Mouse (Mus musculus) midbrain, embryonic 12.5 days (tissue): ENCODE data around the gene Abtb2. TPM values are rescaled to one million over a fixed set of nuclear protein-coding genes. Genes with fewer than 3 reads are reported as not detected.
"Not testable (repeated sequence)": the region's sequence is repeated elsewhere in the genome, so short reads cannot be mapped to it uniquely, and the experiment has no call there.

Experiments
- ATAC-seq: fragments of 200-750 bp; cut with Nextera tagmentation; 2 replicates; pipeline ENCODE4 v1.8.0; 2017; ENCODE audit warnings: low read depth, moderate TSS enrichment, moderate library complexity; ENCODE audit not compliant: low FRiP score
- H3K27ac ChIP-seq: fragments of 300-500 bp; sonication (generic); replicated peaks from 2 replicates; pipeline ENCODE4 v1.5.1; 2016; ENCODE audit warnings: mild to moderate bottlenecking
- H3K27me3 ChIP-seq: fragments of 300-500 bp; sonication (generic); 2 replicates; pipeline ENCODE4 v1.6.1; 2016; ENCODE audit warnings: mild to moderate bottlenecking
- H3K36me3 ChIP-seq: fragments of 300-500 bp; sonication (generic); 2 replicates; pipeline ENCODE4 v1.6.1; 2016
- H3K4me1 ChIP-seq: fragments of 300-500 bp; sonication (generic); 2 replicates; pipeline ENCODE4 v1.6.1; 2016
- H3K4me2 ChIP-seq: fragments of 300-500 bp; sonication (generic); replicated peaks from 2 replicates; pipeline ENCODE4 v1.6.1; 2016; ENCODE audit warnings: mild to moderate bottlenecking, moderate library complexity
- H3K4me3 ChIP-seq: fragments of 300-500 bp; sonication (generic); 2 replicates; pipeline ENCODE4 v1.5.1; 2016; ENCODE audit warnings: mild to moderate bottlenecking
- H3K9ac ChIP-seq: fragments of 300-500 bp; sonication (generic); replicated peaks from 2 replicates; pipeline ENCODE4 v1.6.1; 2016; ENCODE audit warnings: mild to moderate bottlenecking, moderate library complexity
- H3K9me3 ChIP-seq: fragments of 300-500 bp; sonication (generic); 2 replicates; pipeline ENCODE4 v1.6.1; 2016; ENCODE audit warnings: mild to moderate bottlenecking
- WGBS: fragments of 180-500 bp; shearing (Covaris S2); methylation state at CpG from one replicate; pipeline ENCODE4 v1.1.7; 2016; 5-methylcytosine and 5-hydroxymethylcytosine counted together
- polyA plus RNA-seq: library from polyadenylated mRNA; unstranded; fragments of >200 nt; fragmentation: Nextera tagmentation; extraction: Ambion mirVana; gene quantifications from 2 replicates; pipeline ENCODE4 v1.2.1, GENCODE M21; 2016

The Abtb2 gene
- polyA plus RNA-seq = 20.4 and 20.7 TPM in 2 replicates

DNA sequence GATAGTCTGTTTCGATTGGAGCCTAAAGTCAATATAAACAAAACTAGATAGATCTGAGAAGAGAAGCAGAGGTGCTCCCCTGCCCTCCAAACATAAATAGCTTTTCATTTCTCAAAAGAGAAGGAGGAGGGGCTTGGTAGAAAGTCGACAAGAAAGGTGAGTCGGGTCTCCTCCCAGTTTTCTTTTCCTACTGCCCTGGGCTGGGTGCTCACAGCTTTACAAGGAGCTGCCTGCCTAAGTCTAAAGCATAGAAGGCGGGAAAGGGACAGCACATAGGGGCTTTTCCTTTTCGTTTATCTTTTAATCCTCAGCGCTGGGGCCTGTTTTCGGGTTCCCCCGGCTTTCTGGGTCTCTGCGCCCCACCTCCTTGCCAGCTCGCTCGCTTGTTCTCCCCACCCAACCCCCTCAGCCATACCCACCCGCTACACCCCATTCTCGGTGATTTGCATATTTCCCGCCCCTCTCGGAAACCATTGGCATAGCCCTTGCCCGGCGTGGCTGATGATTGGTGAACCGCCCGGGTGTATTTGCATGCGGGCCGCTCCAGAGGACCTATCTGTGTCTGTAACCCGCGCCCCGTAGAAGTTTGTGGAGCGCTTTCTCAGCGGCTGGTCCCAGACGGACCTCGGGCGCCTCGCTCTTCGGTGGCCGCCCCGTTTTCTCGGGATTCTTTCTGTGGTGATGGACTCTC, at the start of gene Abtb2:
Gene Abtb2, plus strand, starts transcription at position 579 of the 691 bp plus-strand sequence.
- Histone ChIP-seq H3K27ac (peak within 1 kb of the TSS; percentile 85), H3K4me1 (peaks cover 52% of the 10 kb centered on the region), H3K27me3 (peaks cover 18% of the 10 kb centered on the region), H3K9me3 (no peaks in the 10 kb centered on the region), H3K4me2 (peak within 1 kb of the TSS; percentile 95), H3K4me3 (peak within 1 kb of the TSS; percentile 72), H3K36me3 (no peaks in the 10 kb centered on the region), H3K9ac (peak within 1 kb of the TSS; percentile 80)
- under 1% methylated on average over 34 of the region's 34 CpGs for WGBS
- ATAC-seq = peak; percentile 96

DNA sequence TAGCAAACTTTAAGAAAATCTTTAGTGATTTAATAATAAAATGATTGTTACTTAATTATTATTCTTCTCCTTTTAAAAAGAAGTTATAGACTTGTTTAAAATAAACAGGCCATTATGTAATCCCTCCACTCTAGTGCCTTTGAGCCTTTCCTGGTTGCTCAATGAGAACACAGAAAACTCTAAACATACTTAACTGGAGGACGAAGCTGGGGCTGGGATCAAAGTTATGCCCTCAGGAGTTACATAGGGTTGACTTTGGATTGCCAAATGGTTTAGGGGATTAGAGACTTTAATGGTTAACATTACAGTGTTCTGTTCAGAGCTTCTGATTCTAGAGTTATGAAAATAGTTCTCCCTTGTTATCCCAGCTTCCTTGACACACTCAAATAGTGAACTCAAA, 49.6 kb upstream of the Abtb2 start:
- Histone ChIP-seq H3K9ac (no peak overlapping the region), H3K4me1 (no peaks in the 10 kb centered on the region), H3K4me2 (no peak overlapping the region), H3K4me3 (no peak overlapping the region), H3K27me3 (no peaks in the 10 kb centered on the region), H3K9me3 (no peaks in the 10 kb centered on the region), H3K27ac (no peak overlapping the region), H3K36me3 (no peaks in the 10 kb centered on the region)
- 73% methylated on average over 1 of the region's 1 CpGs for WGBS
- ATAC-seq = no peak

DNA sequence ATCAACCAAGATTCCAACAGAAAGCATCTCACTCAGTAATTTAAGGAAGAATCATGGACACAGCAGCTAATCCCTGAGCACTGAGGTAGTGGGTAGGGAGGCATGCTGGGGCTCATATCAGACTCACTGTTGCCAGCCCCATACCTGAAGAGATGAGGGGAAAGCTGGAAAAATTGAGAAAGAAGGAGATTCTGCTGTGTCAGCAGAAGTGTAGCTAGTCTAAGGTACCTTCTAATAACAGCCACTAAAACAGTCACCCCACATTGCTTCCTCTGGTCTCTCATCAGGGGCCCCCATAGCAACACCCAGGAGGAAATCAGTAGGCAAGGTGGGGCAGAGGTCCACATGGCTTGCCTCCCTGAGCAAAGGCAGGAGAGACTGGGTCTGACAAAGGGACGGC, 40.5 kb upstream of the Abtb2 start:
- WGBS = 91% methylated on average over 1 of the region's 1 CpGs
- H3K4me2 ChIP-seq = no peak overlapping the region

DNA sequence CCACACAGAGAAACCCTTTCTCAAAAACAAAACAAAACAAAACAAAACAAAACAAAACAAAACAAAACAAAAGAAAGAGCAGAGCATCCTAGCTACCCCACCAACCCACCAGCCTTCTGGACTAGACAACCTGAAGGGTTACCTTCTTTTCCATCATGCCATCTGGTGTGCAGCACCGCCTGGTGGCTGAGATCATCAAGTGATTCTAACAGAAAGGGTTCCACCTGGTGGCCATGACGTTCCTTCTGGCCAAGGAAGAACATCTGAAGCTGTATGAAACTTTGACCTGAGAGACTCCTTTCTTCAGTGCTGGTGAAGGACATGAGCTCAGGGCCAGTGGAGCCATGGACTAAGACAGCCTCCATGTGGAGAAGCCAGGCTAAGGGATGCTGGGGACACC, 19.0 kb upstream of the Abtb2 start:
- WGBS = 11% methylated on average over 2 of the region's 2 CpGs

More for the DNA sequence above, 40.5 kb upstream of the Abtb2 start:
- ATAC-seq = no peak
- Histone ChIP-seq H3K4me3 (no peak overlapping the region), H3K27me3 (no peaks in the 10 kb centered on the region), H3K9ac (no peak overlapping the region), H3K36me3 (no peaks in the 10 kb centered on the region), H3K4me1 (no peaks in the 10 kb centered on the region), H3K9me3 (no peaks in the 10 kb centered on the region), H3K27ac (no peak overlapping the region)

DNA sequence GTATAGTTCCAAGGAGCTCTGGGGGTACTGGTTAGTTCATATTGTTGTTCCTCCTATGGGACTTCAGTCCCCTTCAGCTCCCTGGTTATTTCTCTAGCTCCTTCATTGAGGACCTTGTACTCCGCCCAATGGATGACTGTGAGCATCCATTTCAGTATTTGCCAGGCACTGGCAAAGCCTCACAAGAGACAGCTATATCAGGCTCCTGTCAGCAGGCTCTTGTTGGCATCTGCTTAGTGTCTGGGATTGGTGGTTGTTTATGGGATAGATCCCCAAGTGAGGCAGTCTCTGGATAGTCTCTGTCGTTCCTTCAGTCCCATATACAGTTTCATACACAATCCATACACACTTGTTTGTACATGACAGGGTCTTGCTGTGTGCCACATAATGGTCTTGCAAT, 15.8 kb upstream of the Abtb2 start:
- not testable (repeated sequence) for H3K4me1 ChIP-seq, H3K9ac ChIP-seq, H3K9me3 ChIP-seq, H3K27ac ChIP-seq, H3K36me3 ChIP-seq, H3K27me3 ChIP-seq, H3K4me2 ChIP-seq, ATAC-seq, H3K4me3 ChIP-seq
- WGBS = 94% methylated on average over 2 of the region's 2 CpGs

More for the DNA sequence above, 19.0 kb upstream of the Abtb2 start:
- Histone ChIP-seq H3K4me2 (no peak overlapping the region), H3K9me3 (no peaks in the 10 kb centered on the region), H3K9ac (no peak overlapping the region), H3K4me3 (no peak overlapping the region), H3K27me3 (no peaks in the 10 kb centered on the region), H3K4me1 (no peaks in the 10 kb centered on the region), H3K36me3 (no peaks in the 10 kb centered on the region), H3K27ac (no peak overlapping the region)
- ATAC-seq = no peak

DNA sequence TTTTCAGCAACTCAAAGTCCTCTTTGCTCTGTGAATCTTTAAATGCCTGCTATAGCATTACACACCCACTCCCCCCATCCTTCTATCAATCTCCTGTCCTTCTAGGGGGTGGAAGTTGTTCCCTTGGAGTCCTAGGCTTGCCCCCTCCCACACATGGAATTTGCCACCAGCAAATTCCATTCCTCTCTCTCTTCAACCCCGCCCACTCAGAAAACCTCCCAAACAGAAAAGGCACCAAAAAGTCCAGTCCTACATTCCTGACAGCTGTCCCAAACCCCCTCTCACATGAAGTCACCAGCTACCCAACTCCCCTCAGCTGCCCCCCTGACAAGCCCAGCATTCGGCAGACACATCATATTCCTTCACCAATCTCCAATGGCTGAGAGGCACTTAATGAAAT, 12.1 kb upstream of the Abtb2 start:
- Histone ChIP-seq H3K4me1 (no peaks in the 10 kb centered on the region), H3K4me3 (no peak overlapping the region), H3K27ac (no peak overlapping the region), H3K9ac (no peak overlapping the region), H3K27me3 (no peaks in the 10 kb centered on the region), H3K4me2 (no peak overlapping the region), H3K36me3 (no peaks in the 10 kb centered on the region), H3K9me3 (no peaks in the 10 kb centered on the region)
- WGBS = 82% methylated on average over 2 of the region's 2 CpGs
- no peak for ATAC-seq

DNA sequence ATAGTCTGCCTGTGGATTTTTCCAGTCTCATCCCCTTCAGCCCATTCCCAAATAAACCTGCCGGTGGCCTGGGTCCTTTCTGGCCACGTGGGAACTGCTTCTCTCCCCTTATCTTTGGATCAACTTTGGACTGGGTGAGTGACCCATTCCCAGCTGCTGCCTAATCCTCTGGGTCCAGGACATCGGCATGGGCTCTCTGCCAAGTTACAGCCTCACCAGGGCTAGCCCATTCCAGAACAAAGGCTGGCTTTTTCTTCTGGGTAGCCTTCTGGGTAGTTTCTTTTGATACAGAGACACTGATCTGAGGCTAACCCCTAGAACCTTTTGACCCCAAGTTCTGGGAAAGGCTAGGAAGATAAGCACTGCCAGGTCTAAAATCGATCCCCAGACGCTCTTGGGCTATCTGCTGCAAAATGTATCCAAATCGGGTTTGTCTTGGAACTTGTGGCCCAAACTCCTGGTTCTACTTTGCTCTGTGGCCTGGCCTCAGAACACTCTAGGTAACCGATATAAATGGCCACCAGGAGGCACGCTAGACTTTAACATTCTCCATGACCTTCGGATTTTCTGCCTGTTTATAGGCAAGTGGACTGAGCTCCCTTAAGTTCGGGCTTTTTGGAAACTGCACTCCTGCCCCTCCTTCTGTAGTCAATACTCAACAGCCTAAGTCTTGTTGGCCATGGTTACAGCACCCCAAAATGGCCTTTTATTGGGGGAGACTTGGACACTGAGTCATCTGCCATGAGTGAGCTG, 9.8 kb upstream of the Abtb2 start:
- H3K9ac ChIP-seq = no peak overlapping the region
- H3K4me1 ChIP-seq = no peaks in the 10 kb centered on the region
- no peak overlapping the region for H3K27ac ChIP-seq
- H3K9me3 ChIP-seq = no peaks in the 10 kb centered on the region
- no peak overlapping the region for H3K4me3 ChIP-seq
- no peak overlapping the region for H3K4me2 ChIP-seq
- ATAC-seq = no peak
- no peaks in the 10 kb centered on the region for H3K27me3 ChIP-seq
- H3K36me3 ChIP-seq = no peaks in the 10 kb centered on the region
- WGBS = 62% methylated on average over 10 of the region's 10 CpGs

DNA sequence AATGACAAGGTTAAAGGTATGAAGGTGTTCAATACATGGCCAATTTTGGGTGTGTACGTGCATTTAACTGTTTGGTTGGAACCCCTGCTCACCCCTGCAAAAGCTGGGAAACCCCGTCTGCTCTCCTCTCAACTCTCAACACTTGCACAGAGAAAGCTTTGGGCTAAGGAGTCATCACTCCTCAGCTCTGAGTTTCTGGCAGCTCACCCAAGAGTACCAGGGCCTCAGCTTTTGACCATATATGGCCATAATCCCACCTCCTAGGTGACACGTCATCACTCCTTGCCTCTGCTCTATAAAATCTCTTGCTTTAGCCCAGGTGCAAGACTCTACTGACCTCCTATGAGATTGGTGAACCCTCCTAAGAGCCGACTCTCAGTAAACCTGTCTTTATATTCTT, 5.2 kb upstream of the Abtb2 start:
- no peak for ATAC-seq
- Histone ChIP-seq H3K36me3 (no peaks in the 10 kb centered on the region), H3K4me1 (peaks cover 10% of the 10 kb centered on the region), H3K9me3 (no peaks in the 10 kb centered on the region), H3K27me3 (peaks cover 10% of the 10 kb centered on the region; the same call in 1 of the 2 replicates), H3K4me3 (no peak overlapping the region), H3K9ac (no peak overlapping the region), H3K4me2 (no peak overlapping the region), H3K27ac (no peak overlapping the region)
- WGBS = 75% methylated on average over 4 of the region's 4 CpGs

DNA sequence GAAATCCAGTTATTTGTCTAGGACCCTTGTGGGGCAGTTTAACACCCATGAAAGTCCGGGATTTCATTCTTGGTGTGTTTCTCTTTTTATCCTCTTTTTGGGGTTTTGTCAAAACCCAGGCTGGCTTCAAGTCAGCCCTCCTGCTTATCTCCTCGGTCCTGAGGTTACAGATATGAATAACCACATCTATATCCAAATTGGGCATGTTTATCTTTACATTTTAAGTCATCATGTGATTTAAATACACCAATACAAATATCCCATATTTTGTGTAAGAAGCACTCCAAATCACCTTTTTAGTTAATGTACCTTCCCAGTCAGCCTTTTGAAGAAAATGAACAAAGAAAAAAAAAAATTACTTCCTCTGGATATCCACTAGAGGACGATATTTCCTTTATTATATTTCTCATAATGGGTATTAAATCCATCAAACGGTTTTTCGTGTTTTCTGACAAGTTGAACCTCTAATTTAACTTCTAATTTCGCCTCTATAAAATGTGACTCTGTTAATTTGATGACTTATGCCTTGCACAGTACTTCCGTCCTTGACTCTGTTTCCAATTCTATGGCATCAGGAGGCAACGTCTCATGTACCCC, 1.6 kb upstream of the Abtb2 start:
- peak overlapping the region; percentile 95 for H3K4me2 ChIP-seq
- H3K4me1 ChIP-seq = peaks cover 38% of the 10 kb centered on the region
- H3K27me3 ChIP-seq = peaks cover 18% of the 10 kb centered on the region
- no peak for ATAC-seq
- H3K4me3 ChIP-seq = peak overlapping the region; percentile 72
- H3K36me3 ChIP-seq = no peaks in the 10 kb centered on the region
- H3K9me3 ChIP-seq = no peaks in the 10 kb centered on the region
- no peak overlapping the region for H3K27ac ChIP-seq
- H3K9ac ChIP-seq = peak overlapping the region; percentile 29; the same call in 1 of the 2 replicates
- WGBS = 15% methylated on average over 8 of the region's 8 CpGs

DNA sequence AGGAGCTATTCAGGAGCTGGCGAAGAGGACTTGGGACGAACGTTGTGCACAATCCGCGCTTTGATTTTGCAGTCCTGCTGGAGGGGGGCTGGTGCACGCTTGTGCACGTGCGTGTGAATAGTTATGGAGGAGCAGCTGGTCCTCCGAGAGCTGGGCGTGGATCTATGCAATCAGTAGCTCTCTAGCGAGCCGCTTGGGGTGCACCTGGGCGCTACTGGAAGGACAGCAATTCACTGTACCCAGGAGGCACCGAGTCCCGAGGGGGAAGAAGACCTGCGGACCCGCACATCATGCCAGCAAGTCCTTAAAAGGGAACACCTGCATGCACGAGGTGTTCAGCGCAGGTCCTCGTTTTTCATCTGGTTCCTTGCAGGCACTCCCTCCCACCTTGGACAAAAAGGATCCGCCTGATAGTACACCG, 929 bp upstream of the Abtb2 start:
- 1% methylated on average over 22 of the region's 22 CpGs for WGBS
- H3K4me3 ChIP-seq = peak overlapping the region; percentile 72
- peak; percentile 57 for ATAC-seq
- H3K27ac ChIP-seq = peak overlapping the region; percentile 85
- H3K9ac ChIP-seq = peak overlapping the region; percentile 29
- no peaks in the 10 kb centered on the region for H3K36me3 ChIP-seq
- peaks cover 45% of the 10 kb centered on the region for H3K4me1 ChIP-seq
- peak overlapping the region; percentile 95 for H3K4me2 ChIP-seq
- H3K27me3 ChIP-seq = peaks cover 18% of the 10 kb centered on the region
- H3K9me3 ChIP-seq = no peaks in the 10 kb centered on the region

DNA sequence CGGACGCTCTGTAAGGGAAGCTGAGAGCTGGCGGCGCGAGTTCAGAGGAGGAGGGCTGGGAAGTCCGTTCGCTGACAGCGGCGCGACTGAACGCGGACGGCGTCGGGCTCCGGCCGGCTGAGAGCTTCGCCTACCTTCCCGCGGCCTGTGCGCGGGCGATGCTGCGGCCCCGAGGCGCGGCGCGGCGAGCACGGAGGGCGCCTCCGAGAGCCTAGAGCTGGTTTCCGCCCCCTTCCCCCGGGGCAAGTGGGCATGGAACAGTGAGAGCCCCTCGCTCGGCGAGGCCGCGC, 258 bp downstream of the Abtb2 start:
- H3K4me2 ChIP-seq = peak overlapping the region; percentile 95
- no peaks in the 10 kb centered on the region for H3K9me3 ChIP-seq
- peaks cover 53% of the 10 kb centered on the region for H3K4me1 ChIP-seq
- no peaks in the 10 kb centered on the region for H3K36me3 ChIP-seq
- H3K27me3 ChIP-seq = peaks cover 18% of the 10 kb centered on the region
- 0% methylated on average over 37 of the region's 40 CpGs for WGBS
- peak overlapping the region; percentile 85 for H3K27ac ChIP-seq
- peak; percentile 64; the same call in 1 of the 2 replicates for ATAC-seq
- H3K9ac ChIP-seq = peak overlapping the region; percentile 80
- H3K4me3 ChIP-seq = peak overlapping the region; percentile 72
